In the genomic region with DNA sequence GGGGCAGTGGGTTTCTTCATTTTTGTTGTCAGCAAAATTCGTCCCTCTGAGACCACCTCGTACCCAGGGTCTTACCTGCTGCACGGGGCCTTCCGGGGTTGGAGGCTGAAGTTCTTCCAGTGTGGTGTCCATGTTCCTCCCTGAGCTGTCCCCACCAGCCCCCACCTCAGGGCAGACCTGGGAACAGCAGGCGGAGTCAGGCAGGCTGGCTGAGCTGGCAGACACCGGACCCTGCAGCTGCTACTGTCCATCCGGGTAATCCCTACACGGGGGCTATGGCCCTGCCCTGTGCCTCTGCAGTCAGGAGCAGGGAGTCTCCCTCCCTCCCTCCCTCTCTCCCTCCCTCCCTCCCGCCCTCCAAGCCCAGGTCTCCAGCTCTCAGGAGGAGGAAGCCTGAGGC, we compare ENCODE assay signal across 10 mouse cellular contexts. TPM values are rescaled to one million over a fixed set of nuclear protein-coding genes. Genes with fewer than 3 reads are reported as not detected.
DNase-seq lines count a peak whose midpoint lies in the region; ATAC-seq and TF ChIP-seq lines count a peak whose summit lies in the region.
"Had no signal": no experiment of that assay in that cellular context is flagged by ENCODE, and none has a peak within 500 bp of the region (broad histone marks: within the 10 kb centered on the region; RNA-seq: fewer than 3 reads in every experiment).

No protein-coding gene starts in this region.

- WGBS in forebrain, embryonic 12.5 days = 31% methylated on average over 9 of the region's 9 CpGs
- 34% methylated on average over 8 of the region's 9 CpGs for WGBS in forebrain, postnatal 0 days
- WGBS in liver, embryonic 11.5 days = 40% methylated on average over 9 of the region's 9 CpGs
- 49% methylated on average over 8 of the region's 9 CpGs for WGBS in liver, postnatal 0 days (ENCODE audit: insufficient replicate concordance)

- peak; percentile 69 for TF ChIP-seq POLR2A in myocyte (IDR thresholded peaks at IDR 0.05; ENCODE audit: insufficient read length, low read depth)

- H3K4me3 ChIP-seq in forebrain, embryonic 12.5 days (replicated peaks) = no peak overlapping the region
- H3K4me3 ChIP-seq in forebrain, postnatal 0 days (ENCODE audit: low read depth, low read length) = no peak overlapping the region
- H3K4me3 ChIP-seq in liver, embryonic 11.5 days (ENCODE audit: low read depth, low read length) = no peak overlapping the region
- H3K4me3 ChIP-seq in liver, postnatal 0 days (ENCODE audit: low read depth, low read length) = no peak overlapping the region
- H3K4me3 ChIP-seq in myocyte = peak overlapping the region; percentile 46

- H3K4me2 ChIP-seq in forebrain, embryonic 12.5 days = no peak overlapping the region
- no peak overlapping the region for H3K4me2 ChIP-seq in forebrain, postnatal 0 days (ENCODE audit: low read depth)
- peak overlapping the region; percentile 29 for H3K4me2 ChIP-seq in liver, embryonic 11.5 days
- no peak overlapping the region for H3K4me2 ChIP-seq in liver, postnatal 0 days (ENCODE audit: low read depth, low read length)
- H3K4me2 ChIP-seq in myocyte (ENCODE audit: low read depth) = peak overlapping the region; percentile 76

- H3ac ChIP-seq in myocyte (ENCODE audit: control insufficient read depth, insufficient read length) = peak overlapping the region; percentile 41

- no peak for TF ChIP-seq EP300 in liver, postnatal 0 days (IDR thresholded peaks at IDR 0.05; ENCODE audit: low read depth)

- no peak for ATAC-seq in forebrain, embryonic 12.5 days (ENCODE audit: low FRiP score)
- ATAC-seq in forebrain, postnatal 0 days = no peak
- ATAC-seq in liver, embryonic 11.5 days (replicated peaks; ENCODE audit: low FRiP score) = peak; percentile 11; the same call in 1 of the 2 replicates
- ATAC-seq in liver, postnatal 0 days = no peak

- H3K4me1 ChIP-seq in forebrain, embryonic 12.5 days = peaks cover 38% of the 10 kb centered on the region
- peaks cover 5% of the 10 kb centered on the region; the same call in 1 of the 2 replicates for H3K4me1 ChIP-seq in forebrain, postnatal 0 days (ENCODE audit: insufficient read depth)
- peaks cover 20% of the 10 kb centered on the region for H3K4me1 ChIP-seq in liver, embryonic 11.5 days (replicated peaks; ENCODE audit: control insufficient read depth, insufficient read depth, low read length)
- H3K4me1 ChIP-seq in liver, postnatal 0 days (ENCODE audit: insufficient read depth) = peaks cover 10% of the 10 kb centered on the region

- no peaks in the 10 kb centered on the region for H3K27me3 ChIP-seq in forebrain, embryonic 12.5 days
- H3K27me3 ChIP-seq in forebrain, postnatal 0 days (ENCODE audit: insufficient read depth, low read length) = no peaks in the 10 kb centered on the region
- H3K27me3 ChIP-seq in liver, embryonic 11.5 days (replicated peaks; ENCODE audit: control insufficient read depth, insufficient read depth, low read length) = no peaks in the 10 kb centered on the region
- no peaks in the 10 kb centered on the region for H3K27me3 ChIP-seq in liver, postnatal 0 days (ENCODE audit: insufficient read depth, low read length)
- no peaks in the 10 kb centered on the region for H3K27me3 ChIP-seq in myocyte (ENCODE audit: control insufficient read depth, insufficient read depth, insufficient read length)

- peak overlapping the region; percentile 8; the same call in 1 of the 2 replicates for H3K27ac ChIP-seq in forebrain, embryonic 12.5 days
- H3K27ac ChIP-seq in forebrain, postnatal 0 days (ENCODE audit: low read depth, low read length) = no peak overlapping the region
- H3K27ac ChIP-seq in liver, embryonic 11.5 days (ENCODE audit: low read depth, low read length) = no peak overlapping the region
- no peak overlapping the region for H3K27ac ChIP-seq in liver, postnatal 0 days (ENCODE audit: low read depth)

- no peak for DNase-seq in forebrain, postnatal 0 days
- no peak for DNase-seq in liver, embryonic 11.5 days (ENCODE audit: low spot score)
- DNase-seq in liver, postnatal 0 days = no peak
- peak; percentile 81 to 89 for DNase-seq in gastrocnemius, adult 8-10 months (ENCODE audit: low spot score in 2 of 2)
- DNase-seq in layer of hippocampus, adult 9-10 months (ENCODE audit: low spot score) = no peak
- DNase-seq in urinary bladder, adult 2 months (ENCODE audit: low spot score) = no peak
- DNase-seq: adrenal gland, adult 8-10 months; cerebellum, postnatal 36 days had no signal

- TF ChIP-seq CTCF in forebrain, postnatal 0 days (IDR thresholded peaks at IDR 0.05; ENCODE audit: low read depth) = no peak
- TF ChIP-seq CTCF in liver, postnatal 0 days (IDR thresholded peaks at IDR 0.05; ENCODE audit: low read depth) = no peak

- no peak overlapping the region for H3K9ac ChIP-seq in forebrain, embryonic 12.5 days
- no peak overlapping the region for H3K9ac ChIP-seq in forebrain, postnatal 0 days
- no peak overlapping the region for H3K9ac ChIP-seq in liver, embryonic 11.5 days (ENCODE audit: low read depth, low read length)
- H3K9ac ChIP-seq in liver, postnatal 0 days (replicated peaks) = no peak overlapping the region

- H3K36me3 ChIP-seq in forebrain, embryonic 12.5 days (replicated peaks) = peaks cover 43% of the 10 kb centered on the region
- H3K36me3 ChIP-seq in forebrain, postnatal 0 days (ENCODE audit: insufficient read depth) = peaks cover 30% of the 10 kb centered on the region
- H3K36me3 ChIP-seq in liver, embryonic 11.5 days (ENCODE audit: control insufficient read depth, insufficient read depth, low read length) = peaks cover 15% of the 10 kb centered on the region
- H3K36me3 ChIP-seq in liver, postnatal 0 days (replicated peaks; ENCODE audit: insufficient read depth, low read length) = peaks cover 20% of the 10 kb centered on the region
- H3K36me3 ChIP-seq in myocyte (ENCODE audit: control insufficient read depth, insufficient read depth) = peaks cover 7% of the 10 kb centered on the region

- peaks cover 16% of the 10 kb centered on the region for H3K79me2 ChIP-seq in myocyte (ENCODE audit: control insufficient read depth, insufficient read depth)

- no peaks in the 10 kb centered on the region for H3K9me3 ChIP-seq in forebrain, embryonic 12.5 days
- no peaks in the 10 kb centered on the region for H3K9me3 ChIP-seq in forebrain, postnatal 0 days (ENCODE audit: low read length)
- H3K9me3 ChIP-seq in liver, embryonic 11.5 days (ENCODE audit: control insufficient read depth, low read length) = no peaks in the 10 kb centered on the region
- H3K9me3 ChIP-seq in liver, postnatal 0 days (ENCODE audit: low read length) = no peaks in the 10 kb centered on the region

RNA-seq across cellular contexts. Expression of gene Thap3, which starts 5.2 kb away (rescaled TPM):
- polyA plus RNA-seq in forebrain, embryonic 12.5 days (2016; fragmentation: Nextera tagmentation; extraction: Ambion mirVana) = 33.9 and 38.6 TPM in 2 replicates
- 19.7 and 22.3 TPM in 2 replicates for total RNA-seq in forebrain, postnatal 0 days (2014; rRNA removed)
- polyA plus RNA-seq in forebrain, postnatal 0 days (2015; fragmentation: Nextera tagmentation; extraction: Ambion mirVana) = 48.8 and 52.2 TPM in 2 replicates
- 14.3 and 14.5 TPM in 2 replicates for polyA plus RNA-seq in liver, embryonic 11.5 days (2014; fragmentation: Nextera tagmentation; extraction: Ambion mirVana)
- 5.7 and 6.8 TPM in 2 replicates for polyA plus RNA-seq in liver, postnatal 0 days (2015; fragmentation: Nextera tagmentation; extraction: Ambion mirVana)
- 10 to 100 TPM; 30.4 to 33.6 (median 32.1) TPM for total RNA-seq in gastrocnemius, adult 8-10 months (2022)
- 46.4 TPM for polyA plus RNA-seq in myocyte (2012; fragmentation: generic; extraction: Trizol)
- 53.1 and 55.1 TPM in 2 replicates for polyA plus RNA-seq in urinary bladder, adult 2 months (2012; rRNA removed)

RNA-seq across cellular contexts. Expression of gene Phf13, which starts 12.5 kb away (rescaled TPM):
- polyA plus RNA-seq in forebrain, embryonic 12.5 days (2016; fragmentation: Nextera tagmentation; extraction: Ambion mirVana) = 24.4 and 27.4 TPM in 2 replicates
- total RNA-seq in forebrain, postnatal 0 days (2014; rRNA removed) = 15.7 and 17.1 TPM in 2 replicates
- 11.0 and 17.2 TPM in 2 replicates for polyA plus RNA-seq in forebrain, postnatal 0 days (2015; fragmentation: Nextera tagmentation; extraction: Ambion mirVana)
- polyA plus RNA-seq in liver, embryonic 11.5 days (2014; fragmentation: Nextera tagmentation; extraction: Ambion mirVana) = 15.5 and 16.5 TPM in 2 replicates
- 3.6 and 4.1 TPM in 2 replicates for polyA plus RNA-seq in liver, postnatal 0 days (2015; fragmentation: Nextera tagmentation; extraction: Ambion mirVana)
- total RNA-seq in gastrocnemius, adult 8-10 months (2022) = 1 to 10 TPM; 3.9 to 4.8 (median 4.5) TPM
- 13.5 TPM for polyA plus RNA-seq in myocyte (2012; fragmentation: generic; extraction: Trizol)
- 13.2 and 15.3 TPM in 2 replicates for polyA plus RNA-seq in urinary bladder, adult 2 months (2012; rRNA removed)

RNA-seq across cellular contexts. Expression of gene Klhl21, which starts 25.0 kb away (rescaled TPM):
- polyA plus RNA-seq in forebrain, embryonic 12.5 days (2016; fragmentation: Nextera tagmentation; extraction: Ambion mirVana) = 5.3 and 5.5 TPM in 2 replicates
- 5.0 and 8.1 TPM in 2 replicates for total RNA-seq in forebrain, postnatal 0 days (2014; rRNA removed)
- polyA plus RNA-seq in forebrain, postnatal 0 days (2015; fragmentation: Nextera tagmentation; extraction: Ambion mirVana) = 2.6 and 3.4 TPM in 2 replicates
- polyA plus RNA-seq in liver, embryonic 11.5 days (2014; fragmentation: Nextera tagmentation; extraction: Ambion mirVana) = 9.1 and 9.4 TPM in 2 replicates
- 4.2 TPM in 2 replicates for polyA plus RNA-seq in liver, postnatal 0 days (2015; fragmentation: Nextera tagmentation; extraction: Ambion mirVana)
- 100 to 1,000 TPM; 125 to 158 (median 140) TPM for total RNA-seq in gastrocnemius, adult 8-10 months (2022)
- 25.8 TPM for polyA plus RNA-seq in myocyte (2012; fragmentation: generic; extraction: Trizol)
- polyA plus RNA-seq in urinary bladder, adult 2 months (2012; rRNA removed) = 34.5 and 38.3 TPM in 2 replicates

RNA-seq across cellular contexts. Expression of gene Zbtb48, which starts 43.9 kb away (rescaled TPM):
- polyA plus RNA-seq in forebrain, embryonic 12.5 days (2016; fragmentation: Nextera tagmentation; extraction: Ambion mirVana) = 23.7 and 24.2 TPM in 2 replicates
- 10.5 and 10.9 TPM in 2 replicates for total RNA-seq in forebrain, postnatal 0 days (2014; rRNA removed)
- 13.5 and 14.2 TPM in 2 replicates for polyA plus RNA-seq in forebrain, postnatal 0 days (2015; fragmentation: Nextera tagmentation; extraction: Ambion mirVana)
- 17.0 and 17.8 TPM in 2 replicates for polyA plus RNA-seq in liver, embryonic 11.5 days (2014; fragmentation: Nextera tagmentation; extraction: Ambion mirVana)
- 7.4 and 8.5 TPM in 2 replicates for polyA plus RNA-seq in liver, postnatal 0 days (2015; fragmentation: Nextera tagmentation; extraction: Ambion mirVana)
- 1 to 10 TPM; 2.3 to 4.8 (median 3.1) TPM for total RNA-seq in gastrocnemius, adult 8-10 months (2022)
- polyA plus RNA-seq in myocyte (2012; fragmentation: generic; extraction: Trizol) = 7.2 TPM
- 13.5 and 16.0 TPM in 2 replicates for polyA plus RNA-seq in urinary bladder, adult 2 months (2012; rRNA removed)

RNA-seq across cellular contexts. Expression of gene Dnajc11, which starts 50.1 kb away (rescaled TPM):
- polyA plus RNA-seq in forebrain, embryonic 12.5 days (2016; fragmentation: Nextera tagmentation; extraction: Ambion mirVana) = 83.9 and 89.0 TPM in 2 replicates
- 72.2 and 75.2 TPM in 2 replicates for total RNA-seq in forebrain, postnatal 0 days (2014; rRNA removed)
- 62.0 and 72.3 TPM in 2 replicates for polyA plus RNA-seq in forebrain, postnatal 0 days (2015; fragmentation: Nextera tagmentation; extraction: Ambion mirVana)
- 101 and 102 TPM in 2 replicates for polyA plus RNA-seq in liver, embryonic 11.5 days (2014; fragmentation: Nextera tagmentation; extraction: Ambion mirVana)
- polyA plus RNA-seq in liver, postnatal 0 days (2015; fragmentation: Nextera tagmentation; extraction: Ambion mirVana) = 28.8 and 29.2 TPM in 2 replicates
- 10 to 100 TPM; 38.7 to 58.6 (median 46.5) TPM for total RNA-seq in gastrocnemius, adult 8-10 months (2022)
- polyA plus RNA-seq in myocyte (2012; fragmentation: generic; extraction: Trizol) = 45.5 TPM
- polyA plus RNA-seq in urinary bladder, adult 2 months (2012; rRNA removed) = 33.6 and 35.7 TPM in 2 replicates

Comparison
In these comparisons a context has a peak if more than half of its experiments do, and no peak if none do; other contexts are left out.
1. H3K4me2 ChIP-seq: peak in liver, embryonic 11.5 days (single experiment) and myocyte (single experiment); none in forebrain, embryonic 12.5 days (single experiment), forebrain, postnatal 0 days (single experiment) and liver, postnatal 0 days (single experiment).
2. DNase-seq: peak in gastrocnemius, adult 8-10 months (2 of 2); none in forebrain, postnatal 0 days (single experiment), liver, embryonic 11.5 days (single experiment), liver, postnatal 0 days (single experiment), layer of hippocampus, adult 9-10 months (single experiment) and urinary bladder, adult 2 months (single experiment).